Mouse (Mus musculus) E14TG2a.4 (cell line): ENCODE data around the gene Crb1.

Source experiments
- CTCF ChIP-seq: conservative IDR thresholded peaks from 2 replicates; pipeline ENCODE4 v1.5.1; 2014; ENCODE audit warnings: low read length
- NANOG ChIP-seq: IDR thresholded peaks from 2 replicates; pipeline ENCODE4 v1.6.1; 2014; ENCODE audit warnings: borderline replicate concordance, low read length, mixed read lengths
- POU5F1 ChIP-seq: IDR thresholded peaks from 2 replicates; pipeline ENCODE4 v1.6.1; 2014; ENCODE audit warnings: low read length, borderline replicate concordance

GRCm38 (mm10) chr1:139255581-139255980 lies 121.3 kb downstream of the Crb1 start:
- TF ChIP-seq CTCF (no peak), POU5F1 (no peak), NANOG (no peak)
